Mouse (Mus musculus) spleen, postnatal 36 days (tissue): ENCODE data around the gene Sc5d.

Experiments used
- DNase-seq, 2 experiments: peaks; one replicate each; pipeline ENCODE4 v3.0.0; 2022; ENCODE audit warnings: low spot score in 2 of 2, mixed read lengths in 1 of 2

The Sc5d gene

GRCm38 (mm10) chr9:42264145-42264544, at the start of gene Sc5d:
Gene Sc5d (minus strand): TSS chr9:42264256.
- peak; percentile 92 to 93 for DNase-seq

GRCm38 (mm10) chr9:42311311-42311710, 47.3 kb upstream of the Sc5d start:
- no peak for DNase-seq

- no peak for DNase-seq
These were observed 39.8 kb upstream of the Sc5d start for GRCm38 (mm10) chr9:42303894-42304293.

GRCm38 (mm10) chr9:42301082-42301633, 37.1 kb upstream of the Sc5d start:
- DNase-seq, result no peak

GRCm38 (mm10) chr9:42296297-42296922, 32.4 kb upstream of the Sc5d start:
- no peak for DNase-seq

- no peak for DNase-seq
These were observed 30.1 kb upstream of the Sc5d start for GRCm38 (mm10) chr9:42294131-42294530.

DNA sequence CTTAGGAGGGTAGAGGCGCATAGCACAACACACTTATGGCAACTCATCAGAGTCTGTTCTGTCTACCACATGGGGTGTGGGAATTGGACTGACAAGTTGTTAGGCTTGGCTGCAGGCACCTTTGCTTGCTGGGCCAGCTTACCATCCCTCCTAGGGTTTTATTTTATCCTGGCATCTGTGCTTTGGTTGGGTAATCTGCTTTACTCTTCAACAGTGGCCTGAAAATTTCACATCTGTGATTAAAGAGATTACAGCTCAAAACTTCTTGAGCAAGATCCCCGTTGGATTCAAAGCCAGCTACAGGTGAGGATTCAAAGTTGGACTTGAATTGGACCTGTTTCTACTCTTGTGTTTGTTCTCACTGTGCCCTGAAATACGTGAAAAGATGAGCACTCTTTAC, 29.5 kb upstream of the Sc5d start:
- DNase-seq, result no peak

DNA sequence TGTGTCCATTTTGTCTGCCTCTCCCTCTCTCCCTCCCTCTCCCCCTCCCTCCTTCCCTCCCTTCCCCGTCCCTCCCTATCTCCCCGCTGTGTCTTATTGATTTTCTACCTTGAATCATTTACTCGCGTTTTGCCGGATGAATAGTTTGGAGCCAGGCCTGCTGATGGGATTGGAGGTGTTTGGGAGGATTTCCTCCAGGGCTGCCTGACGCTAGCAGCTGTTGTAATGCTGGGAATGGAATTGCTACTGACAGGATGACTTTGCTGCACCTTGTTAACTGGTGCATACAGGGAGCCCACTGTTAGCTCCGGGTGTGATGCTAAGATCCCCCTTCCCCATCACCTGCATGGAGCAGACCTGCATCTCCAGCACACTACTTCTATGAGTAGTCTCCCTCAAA, 29.0 kb upstream of the Sc5d start:
- no peak for DNase-seq

GRCm38 (mm10) chr9:42279676-42280075, 15.6 kb upstream of the Sc5d start:
- no peak for DNase-seq

GRCm38 (mm10) chr9:42278046-42278445, 14.0 kb upstream of the Sc5d start:
- no peak for DNase-seq

DNA sequence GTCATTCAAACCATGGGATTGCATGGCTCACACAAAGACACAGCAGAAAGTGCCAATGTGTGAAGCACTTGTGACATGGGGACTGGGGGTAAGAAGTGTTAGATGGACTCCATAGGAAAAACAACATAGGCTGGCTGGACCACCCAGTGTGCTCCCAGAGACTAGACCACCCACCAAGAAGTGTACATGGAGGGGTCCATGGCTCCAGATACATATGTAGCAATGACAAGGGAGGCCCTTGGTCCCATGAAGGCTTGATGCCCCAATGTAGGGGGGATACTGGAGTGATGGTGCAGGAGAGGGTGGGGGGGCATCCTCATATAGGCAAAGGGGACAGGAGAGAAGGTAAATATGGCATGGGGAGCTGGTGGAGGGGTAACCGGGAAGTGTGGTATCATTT, 13.6 kb upstream of the Sc5d start:
- DNase-seq, result no peak

- no peak for DNase-seq
These were observed 13.1 kb upstream of the Sc5d start for GRCm38 (mm10) chr9:42277162-42277561.

DNA sequence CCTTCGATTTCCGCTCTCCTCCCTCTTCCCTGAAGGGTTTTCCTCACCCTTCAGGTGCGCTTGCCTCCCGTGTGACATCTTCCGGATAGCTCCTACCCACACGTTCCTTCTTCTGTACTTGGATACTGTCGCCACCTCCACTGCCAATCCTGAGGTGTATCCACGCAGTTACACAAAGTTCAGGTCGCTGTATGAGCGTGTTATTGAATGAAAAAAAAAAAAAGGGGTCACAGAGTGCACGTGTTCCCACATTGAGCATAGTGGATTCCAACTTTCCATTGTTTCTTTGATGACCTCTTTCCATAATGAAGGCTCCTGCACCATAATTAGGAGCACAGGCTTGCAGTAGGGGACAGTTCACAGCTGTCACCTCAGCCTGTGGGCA, 11.7 kb upstream of the Sc5d start:
- DNase-seq, result no peak

DNA sequence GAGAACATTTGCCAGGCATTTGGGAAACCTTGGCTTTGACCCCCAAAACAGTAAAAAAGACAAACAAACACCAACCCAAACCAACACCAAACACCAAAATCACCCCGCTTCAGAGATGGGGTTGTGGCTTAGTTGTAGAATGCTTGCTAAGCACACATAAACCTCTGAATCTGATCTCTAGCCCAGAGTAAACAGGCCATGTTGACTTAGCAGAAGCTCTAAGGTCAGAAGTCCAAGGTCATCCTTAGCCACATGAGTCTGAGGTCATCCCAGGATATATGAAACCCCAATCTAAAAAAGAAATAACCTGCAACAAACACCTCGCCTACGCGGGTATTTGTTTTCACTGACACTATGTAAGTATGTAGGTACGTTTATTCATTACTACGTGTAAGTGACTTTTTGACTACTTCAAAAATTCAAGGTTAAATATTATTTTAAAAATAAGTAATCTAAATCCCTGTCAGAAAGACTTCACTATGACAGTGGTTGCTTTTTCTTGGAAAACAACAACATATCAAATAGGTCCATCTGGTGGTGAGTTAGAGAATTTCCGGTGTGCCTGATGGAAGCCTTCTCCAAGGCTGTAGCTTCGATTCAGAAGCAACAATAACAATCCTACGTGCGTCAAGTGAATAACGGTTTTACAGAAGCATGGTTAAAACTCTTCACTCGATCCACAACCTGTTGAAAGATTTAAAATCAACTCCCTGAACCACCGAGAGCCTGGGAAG, 11.1 kb upstream of the Sc5d start:
- no peak for DNase-seq

- no peak for DNase-seq
These were observed 9.7 kb upstream of the Sc5d start for GRCm38 (mm10) chr9:42273682-42274296.

DNA sequence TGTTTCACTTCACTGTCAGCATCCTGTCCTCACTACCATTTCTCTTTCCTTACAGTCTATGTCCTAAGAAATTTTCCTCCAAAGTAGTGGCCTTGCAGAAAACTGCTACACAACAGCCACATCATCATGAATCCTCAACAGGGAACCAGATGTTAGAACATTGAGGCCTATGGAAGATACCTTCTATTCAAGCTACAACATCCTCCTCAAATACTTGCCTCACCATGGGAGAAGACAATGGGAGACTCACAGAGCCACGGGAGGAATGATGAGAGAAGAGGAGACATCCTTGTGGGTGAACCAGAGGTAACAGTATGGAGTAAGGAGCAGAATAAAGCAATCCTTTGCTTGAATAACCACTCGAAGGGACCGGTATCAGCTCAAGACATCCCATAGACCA, 9.1 kb upstream of the Sc5d start:
- DNase-seq, result no peak

- DNase-seq, result no peak
These were observed 8.6 kb upstream of the Sc5d start for GRCm38 (mm10) chr9:42272690-42273089.

DNA sequence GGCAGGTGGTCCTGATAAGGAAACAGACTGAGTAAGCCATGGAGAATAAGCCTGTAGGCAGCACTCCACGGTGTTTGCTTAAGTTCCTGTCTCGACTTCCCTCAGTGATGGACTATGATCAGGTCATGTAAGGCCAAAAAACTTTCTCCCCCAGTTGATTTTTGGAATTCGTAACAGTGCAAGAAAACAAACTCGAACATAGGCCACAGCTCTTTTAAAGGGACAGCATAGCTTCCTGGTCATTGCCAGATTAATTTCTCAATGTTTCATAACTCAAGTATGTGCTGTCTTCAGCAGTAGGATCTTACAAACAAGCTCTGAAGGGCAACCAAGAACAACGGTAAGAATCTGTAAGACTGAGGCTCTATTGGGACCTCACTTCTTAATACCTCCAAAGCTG, 7.4 kb upstream of the Sc5d start:
- DNase-seq, result no peak

GRCm38 (mm10) chr9:42270617-42271016, 6.6 kb upstream of the Sc5d start:
- no peak for DNase-seq

- no peak for DNase-seq
These were observed 6.0 kb upstream of the Sc5d start for GRCm38 (mm10) chr9:42270081-42270480.

DNA sequence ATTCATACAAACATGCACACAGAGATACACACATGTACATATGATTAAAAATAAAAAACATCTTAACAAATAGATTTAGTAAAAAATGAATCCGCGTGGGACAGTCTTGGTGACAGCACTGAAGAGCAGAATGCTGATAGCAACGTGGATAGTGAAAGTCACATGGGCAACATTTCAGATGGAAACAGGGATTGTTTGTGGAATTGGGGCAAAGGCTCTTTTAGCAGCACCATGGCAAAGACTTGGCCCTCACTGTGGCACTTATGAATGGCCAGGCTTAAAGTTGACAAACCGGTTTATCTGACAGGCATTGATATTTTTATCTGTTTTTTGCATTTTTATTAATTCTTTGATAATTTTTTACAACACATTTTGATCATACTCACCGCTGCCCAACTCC, 4.3 kb upstream of the Sc5d start:
- no peak for DNase-seq

GRCm38 (mm10) chr9:42265309-42265708, 1.3 kb upstream of the Sc5d start:
- no peak for DNase-seq

DNA sequence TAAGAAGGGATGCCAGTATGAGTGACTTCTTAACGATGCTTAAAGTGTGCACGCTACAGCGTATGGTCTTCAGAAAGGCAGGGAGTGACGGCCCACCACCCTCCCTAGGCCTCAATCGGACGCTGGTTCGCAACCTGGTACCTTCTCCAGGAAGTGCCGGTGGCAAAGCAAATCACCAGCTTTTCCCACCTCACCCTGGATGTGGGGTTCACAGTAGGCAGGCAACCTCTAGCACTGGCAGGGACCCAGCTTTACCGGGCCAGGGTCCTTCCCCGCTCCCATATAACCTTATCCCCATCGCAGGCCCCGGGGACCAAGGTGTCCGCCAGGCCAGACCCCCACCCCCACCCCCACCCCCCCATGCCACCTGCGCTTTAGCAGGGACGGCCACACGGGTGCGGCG, 346 bp downstream of the Sc5d start:
- DNase-seq, result no peak
